Mouse (Mus musculus): ENCODE data around the gene Lrmda. TPM values are rescaled to one million over a fixed set of nuclear protein-coding genes. Genes with fewer than 3 reads are reported as not detected.

The Lrmda gene
- polyA plus RNA-seq, 1 experiment from 2014 or later = 0.23 TPM

GRCm38 (mm10) chr14:22326218-22326964 lies 306.9 kb downstream of the Lrmda start:
- Histone ChIP-seq H3K27me3 (0 out of 2 replicates have a peak, but pooled peaks cover 2% of the 10 kb centered on the region), H3K4me1 (replicated peaks) (no peaks in the 10 kb centered on the region), H3K9me3 (no peaks in the 10 kb centered on the region), H3K4me2 (replicated peaks) (no peak overlapping the region), H3K27ac (no peak overlapping the region), H3K4me3 (replicated peaks) (no peak overlapping the region), H3K36me3 (no peaks in the 10 kb centered on the region), H3K9ac (replicated peaks) (no peak overlapping the region)
- WGBS = 80% methylated on average over 11 of the region's 11 CpGs
- no peak for ATAC-seq

DNA sequence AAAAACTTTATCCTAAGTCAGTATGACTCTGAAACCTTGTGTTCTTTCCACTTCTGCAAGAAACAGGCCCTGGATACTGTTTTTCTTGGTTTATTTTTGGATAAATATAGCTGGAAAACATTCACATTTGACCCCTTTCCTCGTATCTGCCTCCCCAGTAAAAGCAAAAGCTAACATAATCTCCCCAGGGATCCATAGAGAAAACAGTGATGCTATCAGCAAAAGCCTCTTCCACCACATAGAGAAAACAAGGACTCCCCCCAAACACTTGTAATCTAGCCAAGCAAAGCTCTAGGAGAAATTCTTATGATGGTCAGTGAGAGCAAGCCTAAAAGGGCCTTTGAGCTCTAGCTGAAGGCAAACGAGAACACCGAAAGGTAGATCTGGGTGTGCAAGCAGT lies 309.7 kb downstream of the Lrmda start:
- H3K36me3 ChIP-seq = no peaks in the 10 kb centered on the region
- ATAC-seq = no peak
- no peak overlapping the region for H3K4me3 ChIP-seq (replicated peaks)
- H3K27ac ChIP-seq = no peak overlapping the region
- no peak overlapping the region for H3K4me2 ChIP-seq (replicated peaks)
- WGBS = 88% methylated on average over 3 of the region's 3 CpGs
- no peaks in the 10 kb centered on the region for H3K9me3 ChIP-seq
- H3K27me3 ChIP-seq = 0 out of 2 replicates have a peak, but pooled peaks cover 2% of the 10 kb centered on the region
- no peak overlapping the region for H3K9ac ChIP-seq (replicated peaks)
- no peaks in the 10 kb centered on the region for H3K4me1 ChIP-seq (replicated peaks)

GRCm38 (mm10) chr14:22335101-22335820 lies 315.7 kb downstream of the Lrmda start:
- H3K4me2 ChIP-seq (replicated peaks) = no peak overlapping the region
- ATAC-seq = no peak
- no peak overlapping the region for H3K4me3 ChIP-seq (replicated peaks)
- H3K9me3 ChIP-seq = no peaks in the 10 kb centered on the region
- H3K27ac ChIP-seq = no peak overlapping the region
- no peaks in the 10 kb centered on the region for H3K27me3 ChIP-seq
- H3K9ac ChIP-seq (replicated peaks) = no peak overlapping the region
- no peaks in the 10 kb centered on the region for H3K36me3 ChIP-seq
- no peaks in the 10 kb centered on the region for H3K4me1 ChIP-seq (replicated peaks)
- 95% methylated on average over 5 of the region's 5 CpGs for WGBS

- Histone ChIP-seq H3K27ac (no peak overlapping the region), H3K4me1 (replicated peaks) (peaks cover 10% of the 10 kb centered on the region), H3K4me2 (replicated peaks) (no peak overlapping the region), H3K9me3 (no peaks in the 10 kb centered on the region), H3K9ac (replicated peaks) (no peak overlapping the region), H3K4me3 (replicated peaks) (no peak overlapping the region), H3K36me3 (no peaks in the 10 kb centered on the region), H3K27me3 (peaks cover 3% of the 10 kb centered on the region)
- ATAC-seq = no peak
- 66% methylated on average over 6 of the region's 6 CpGs for WGBS
Observed at GRCm38 (mm10) chr14:22339176-22339575, 319.7 kb downstream of the Lrmda start.

GRCm38 (mm10) chr14:22343357-22343756 lies 323.8 kb downstream of the Lrmda start:
- Histone ChIP-seq H3K27me3 (peaks cover 19% of the 10 kb centered on the region), H3K9me3 (no peaks in the 10 kb centered on the region), H3K9ac (replicated peaks) (no peak overlapping the region), H3K36me3 (no peaks in the 10 kb centered on the region), H3K4me2 (replicated peaks) (no peak overlapping the region), H3K4me3 (replicated peaks) (no peak overlapping the region), H3K27ac (no peak overlapping the region), H3K4me1 (replicated peaks) (peaks cover 10% of the 10 kb centered on the region)
- 8% methylated on average over 4 of the region's 4 CpGs for WGBS
- no peak for ATAC-seq

DNA sequence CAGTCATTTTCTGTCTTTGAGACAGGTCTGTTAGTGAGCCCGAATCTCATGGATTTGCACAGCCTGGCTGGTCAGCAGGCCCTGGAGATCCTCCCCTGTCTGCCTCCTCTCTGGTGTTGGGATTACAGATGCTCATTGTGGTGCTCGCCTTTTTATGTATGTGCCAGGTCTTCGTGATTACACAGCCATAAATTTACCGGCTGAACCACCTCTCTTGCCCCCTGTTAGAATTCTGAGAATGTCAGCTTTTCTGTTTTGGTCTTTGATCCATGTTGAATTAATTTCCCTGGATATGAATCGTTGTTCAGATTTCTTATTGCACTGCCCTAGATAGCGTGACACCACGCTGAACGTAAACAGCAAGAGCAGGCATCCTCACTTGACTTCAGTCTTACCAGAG lies 325.7 kb downstream of the Lrmda start:
- Histone ChIP-seq H3K4me3 (replicated peaks) (no peak overlapping the region), H3K27me3 (peaks cover 19% of the 10 kb centered on the region), H3K9me3 (no peaks in the 10 kb centered on the region), H3K36me3 (no peaks in the 10 kb centered on the region), H3K9ac (replicated peaks) (no peak overlapping the region), H3K27ac (no peak overlapping the region), H3K4me1 (replicated peaks) (peaks cover 10% of the 10 kb centered on the region), H3K4me2 (replicated peaks) (no peak overlapping the region)
- 62% methylated on average over 8 of the region's 8 CpGs for WGBS
- no peak for ATAC-seq

DNA sequence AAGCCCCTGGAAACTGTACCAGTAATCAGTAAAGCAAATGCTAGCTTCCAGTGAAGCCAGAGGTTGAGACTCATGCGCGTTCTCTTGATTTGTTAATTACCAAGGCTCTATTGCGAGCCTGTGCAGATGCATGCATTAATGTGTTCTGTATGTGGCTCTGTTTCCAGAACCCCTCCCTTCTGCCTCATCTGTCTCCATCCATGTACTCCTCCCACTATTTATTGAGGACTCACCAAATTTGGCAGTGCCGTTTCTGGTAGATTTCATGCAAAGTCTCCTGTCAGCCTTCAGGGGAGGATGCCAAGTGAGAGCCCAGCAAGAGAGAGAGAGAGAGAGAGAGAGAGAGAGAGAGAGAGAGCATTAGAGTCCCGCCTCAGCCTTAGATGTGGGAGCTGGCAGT lies 334.1 kb downstream of the Lrmda start:
- WGBS = 62% methylated on average over 5 of the region's 5 CpGs
- Histone ChIP-seq H3K27me3 (0 out of 2 replicates have a peak, but pooled peaks cover 11% of the 10 kb centered on the region), H3K9ac (replicated peaks) (no peak overlapping the region), H3K4me1 (replicated peaks) (peaks cover 23% of the 10 kb centered on the region), H3K36me3 (no peaks in the 10 kb centered on the region), H3K27ac (no peak overlapping the region), H3K4me2 (replicated peaks) (no peak overlapping the region), H3K9me3 (no peaks in the 10 kb centered on the region), H3K4me3 (replicated peaks) (no peak overlapping the region)
- no peak for ATAC-seq

DNA sequence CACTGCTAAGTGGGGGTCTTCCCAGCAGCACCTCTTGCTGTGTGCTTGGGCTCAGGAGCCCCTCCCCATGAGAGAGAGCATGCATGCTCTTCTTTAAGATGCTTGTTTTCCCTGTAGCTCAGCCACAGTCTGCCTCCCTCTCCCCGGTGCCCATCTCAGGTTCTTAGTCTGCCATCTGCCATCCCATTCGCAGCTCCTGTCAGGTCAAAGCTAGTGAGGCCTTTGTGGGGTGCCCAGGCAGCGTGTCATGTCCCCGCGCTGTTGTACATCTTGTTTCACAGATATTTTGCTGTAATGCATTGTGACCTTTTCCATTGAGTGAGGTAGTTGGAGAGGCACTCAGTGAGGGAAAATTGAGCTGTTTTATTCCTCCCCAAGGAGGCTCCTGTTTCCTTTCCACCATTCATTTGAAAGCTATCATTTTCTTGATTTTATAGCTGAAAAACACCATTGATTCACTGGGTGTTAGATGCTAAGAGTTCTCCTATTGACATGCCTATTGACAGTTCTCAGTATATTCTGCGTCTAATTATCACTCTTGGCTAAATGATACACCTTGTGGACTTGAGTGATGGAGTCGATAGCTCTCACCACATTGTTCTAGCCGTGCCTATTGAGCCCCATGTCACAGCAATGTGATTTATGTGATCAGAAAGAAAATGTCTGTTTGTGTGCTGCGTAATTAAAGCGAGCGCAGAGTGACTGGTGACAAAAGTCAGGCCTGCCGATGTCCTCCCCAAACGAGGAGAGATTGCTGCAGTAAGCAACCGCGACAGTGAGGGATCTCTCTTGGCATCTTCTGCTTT lies 335.5 kb downstream of the Lrmda start:
- Histone ChIP-seq H3K36me3 (no peaks in the 10 kb centered on the region), H3K27me3 (0 out of 2 replicates have a peak, but pooled peaks cover 11% of the 10 kb centered on the region), H3K4me3 (replicated peaks) (no peak overlapping the region), H3K9ac (replicated peaks) (no peak overlapping the region), H3K9me3 (no peaks in the 10 kb centered on the region), H3K4me1 (replicated peaks) (peaks cover 26% of the 10 kb centered on the region), H3K27ac (no peak overlapping the region), H3K4me2 (replicated peaks) (no peak overlapping the region)
- peak; percentile 20; the same call in 1 of the 2 replicates for ATAC-seq
- WGBS = 54% methylated on average over 15 of the region's 15 CpGs

- H3K4me3 ChIP-seq (replicated peaks) = no peak overlapping the region
- H3K4me2 ChIP-seq (replicated peaks) = no peak overlapping the region
- peak overlapping the region; percentile 9 for H3K27ac ChIP-seq
- no peaks in the 10 kb centered on the region for H3K36me3 ChIP-seq
- H3K27me3 ChIP-seq = 0 out of 2 replicates have a peak, but pooled peaks cover 11% of the 10 kb centered on the region
- H3K4me1 ChIP-seq (replicated peaks) = peaks cover 34% of the 10 kb centered on the region
- 8% methylated on average over 9 of the region's 9 CpGs for WGBS
- peak; percentile 66 for ATAC-seq
- H3K9me3 ChIP-seq = no peaks in the 10 kb centered on the region
- no peak overlapping the region for H3K9ac ChIP-seq (replicated peaks)
Observed at GRCm38 (mm10) chr14:22357991-22358503, 338.5 kb downstream of the Lrmda start.

DNA sequence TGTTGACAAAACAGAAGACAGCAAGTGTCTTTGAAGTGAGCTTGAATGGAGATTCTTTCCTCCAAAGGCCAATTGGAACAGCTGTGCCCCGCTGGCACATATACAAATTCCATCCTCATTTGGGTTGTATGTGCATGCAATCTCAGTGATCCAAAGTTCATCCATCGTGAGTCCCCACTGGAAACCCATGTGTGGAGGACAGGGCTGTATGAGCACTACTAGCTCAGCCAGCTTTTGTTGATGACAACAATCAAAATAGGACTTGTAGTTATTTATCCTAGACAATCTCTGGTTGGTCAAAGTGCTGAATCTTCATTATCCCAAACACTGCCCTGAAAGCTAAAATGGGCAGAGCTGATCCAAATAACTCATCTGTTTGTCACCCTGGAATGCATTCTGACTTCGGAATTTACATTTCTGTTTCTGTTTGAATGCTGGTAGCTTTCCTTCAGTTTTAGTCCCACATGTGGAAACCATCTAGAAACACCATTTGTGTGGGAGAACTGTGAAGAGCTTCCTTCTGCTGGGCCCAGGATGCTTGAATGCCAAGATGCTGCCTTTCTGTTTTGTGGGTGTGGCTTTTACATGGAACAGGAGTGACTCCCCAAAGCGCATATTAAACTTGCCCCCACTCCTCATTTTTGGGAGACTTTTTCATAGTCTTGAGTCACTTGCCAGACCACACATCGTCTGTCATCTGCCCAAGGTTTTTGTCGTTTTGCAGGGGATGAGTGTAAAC lies 344.7 kb downstream of the Lrmda start:
- ATAC-seq = no peak
- Histone ChIP-seq H3K9me3 (no peaks in the 10 kb centered on the region), H3K4me1 (replicated peaks) (peaks cover 8% of the 10 kb centered on the region; the same call in 1 of the 2 replicates), H3K27me3 (no peaks in the 10 kb centered on the region), H3K9ac (replicated peaks) (no peak overlapping the region), H3K4me3 (replicated peaks) (no peak overlapping the region), H3K36me3 (no peaks in the 10 kb centered on the region), H3K4me2 (replicated peaks) (no peak overlapping the region), H3K27ac (no peak overlapping the region)
- 84% methylated on average over 6 of the region's 6 CpGs for WGBS

- no peaks in the 10 kb centered on the region for H3K36me3 ChIP-seq
- no peaks in the 10 kb centered on the region for H3K27me3 ChIP-seq
- H3K4me3 ChIP-seq (replicated peaks) = no peak overlapping the region
- H3K27ac ChIP-seq = no peak overlapping the region
- peaks cover 8% of the 10 kb centered on the region; the same call in 1 of the 2 replicates for H3K4me1 ChIP-seq (replicated peaks)
- ATAC-seq = no peak
- H3K9ac ChIP-seq (replicated peaks) = no peak overlapping the region
- no peak overlapping the region for H3K4me2 ChIP-seq (replicated peaks)
- H3K9me3 ChIP-seq = no peaks in the 10 kb centered on the region
- WGBS = 70% methylated on average over 6 of the region's 6 CpGs
Observed at GRCm38 (mm10) chr14:22364771-22365355, 345.4 kb downstream of the Lrmda start.
